Mouse (Mus musculus) E14TG2a.4 (cell line): ENCODE measurements around the gene Fbl.

ENCODE experiments used
- CTCF ChIP-seq: conservative IDR thresholded peaks from 2 replicates; pipeline ENCODE4 v1.5.1; 2014; ENCODE audit warnings: low read length
- NANOG ChIP-seq: IDR thresholded peaks from 2 replicates; pipeline ENCODE4 v1.6.1; 2014; ENCODE audit warnings: borderline replicate concordance, low read length, mixed read lengths

- TF ChIP-seq CTCF: no peak
- TF ChIP-seq NANOG: no peak
Observed at GRCm38 (mm10) chr7:28169489-28170422, at the start of gene Fbl.
